Mouse (Mus musculus): ENCODE data around the gene Pprc1.
A peak's percentile ranks its signal among the peaks of the same experiment; 100 is the strongest.

The Pprc1 gene

GRCm38 (mm10) chr19:46044271-46044992 lies at the start of gene Pprc1:
Gene Pprc1 (plus strand): TSS chr19:46044886.
- DNase-seq (ENCODE audit: low spot score in 2 of 2) = no peak

GRCm38 (mm10) chr19:45997365-45997764 lies 47.3 kb upstream of the Pprc1 start:
- DNase-seq (ENCODE audit: low spot score in 2 of 2) = no peak

DNA sequence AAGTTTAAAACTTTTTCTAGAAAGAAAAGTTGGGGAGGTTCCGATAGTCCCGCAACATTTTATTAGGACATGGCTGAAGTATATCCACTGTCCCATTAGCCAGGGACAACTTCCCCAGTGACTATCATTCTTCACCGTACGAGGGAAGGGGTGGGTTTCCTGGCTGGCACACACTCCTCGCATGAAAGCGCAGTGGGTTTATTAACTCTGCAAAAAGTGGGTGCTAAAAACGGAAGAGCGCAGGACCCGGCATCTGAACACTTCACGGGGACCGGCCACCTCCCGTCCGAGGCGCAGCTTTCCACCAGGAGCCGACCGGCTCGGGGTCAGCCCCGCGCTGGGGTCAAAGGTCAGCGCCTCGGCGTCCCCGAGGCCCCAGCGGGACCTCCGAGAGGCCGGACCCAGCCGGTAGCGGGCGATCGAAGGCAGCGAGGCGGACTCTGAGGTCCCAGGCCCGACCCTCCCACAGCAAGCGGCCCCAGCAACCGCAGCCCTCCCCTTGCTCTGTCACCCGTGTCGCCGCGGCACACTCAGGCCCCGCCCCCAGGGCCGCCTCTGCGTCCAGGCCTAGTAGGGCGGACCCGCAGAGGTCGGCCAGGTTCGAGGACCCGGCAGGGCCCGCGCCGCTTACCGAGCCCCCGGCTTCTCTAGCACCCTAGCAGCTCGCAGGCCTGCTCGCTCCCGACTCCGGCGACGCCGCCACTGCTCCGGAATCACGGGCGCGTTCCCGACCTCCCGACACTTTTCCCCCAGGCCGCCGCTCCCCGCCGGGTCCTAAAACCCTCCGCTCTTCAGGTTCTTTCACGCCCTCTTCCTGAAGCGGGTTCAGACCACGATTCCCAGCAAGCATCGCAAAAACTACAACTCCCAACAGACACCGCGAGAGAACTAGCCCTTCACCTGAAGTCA lies 46.6 kb upstream of the Pprc1 start, which contains the start of gene Armh3:
Gene Armh3, minus strand, starts transcription at position 704 of the 909 bp plus-strand sequence.
- peak; percentile 81 to 93 for DNase-seq (ENCODE audit: low spot score in 2 of 2)

DNA sequence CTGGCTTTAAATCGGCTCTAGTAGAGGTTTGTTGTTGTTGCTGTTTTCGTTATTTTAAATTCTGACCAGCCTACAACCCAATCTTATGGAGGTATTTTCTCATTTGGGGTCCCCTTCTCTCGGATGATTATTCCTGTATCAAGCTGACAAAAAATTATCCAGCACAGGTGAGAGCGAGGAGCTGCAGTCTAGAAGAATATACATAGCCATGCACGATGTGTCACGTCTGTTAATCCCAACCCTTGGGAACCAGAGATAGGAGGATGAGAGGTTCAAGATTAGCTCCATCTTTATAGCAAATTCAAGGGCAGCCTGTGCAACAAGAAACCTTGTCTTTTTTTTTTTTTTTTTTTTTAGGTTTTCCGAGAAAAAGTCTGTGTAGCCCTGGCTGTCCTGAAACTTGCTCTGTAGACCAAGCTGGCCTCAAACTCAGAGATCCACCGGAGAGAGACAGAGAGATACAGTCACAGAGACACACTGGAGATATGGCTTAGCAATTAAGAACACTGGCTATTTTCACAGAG lies 45.9 kb upstream of the Pprc1 start:
- DNase-seq (ENCODE audit: low spot score in 2 of 2) = no peak

GRCm38 (mm10) chr19:45999378-45999777 lies 45.3 kb upstream of the Pprc1 start:
- DNase-seq (ENCODE audit: low spot score in 2 of 2) = no peak

- DNase-seq (ENCODE audit: low spot score in 2 of 2) = no peak
Measured at GRCm38 (mm10) chr19:46002279-46002678, 42.4 kb upstream of the Pprc1 start.

GRCm38 (mm10) chr19:46003371-46004226 lies 41.1 kb upstream of the Pprc1 start, which contains the start of gene Hps6:
Gene Hps6 (plus strand): TSS chr19:46003508.
- DNase-seq (ENCODE audit: low spot score in 2 of 2) = peak; percentile 26 to 62

- no peak for DNase-seq (ENCODE audit: low spot score in 2 of 2)
Measured at GRCm38 (mm10) chr19:46004814-46005466, 39.7 kb upstream of the Pprc1 start.

- no peak for DNase-seq (ENCODE audit: low spot score in 2 of 2)
Measured at GRCm38 (mm10) chr19:46005680-46006079, 39.0 kb upstream of the Pprc1 start.

DNA sequence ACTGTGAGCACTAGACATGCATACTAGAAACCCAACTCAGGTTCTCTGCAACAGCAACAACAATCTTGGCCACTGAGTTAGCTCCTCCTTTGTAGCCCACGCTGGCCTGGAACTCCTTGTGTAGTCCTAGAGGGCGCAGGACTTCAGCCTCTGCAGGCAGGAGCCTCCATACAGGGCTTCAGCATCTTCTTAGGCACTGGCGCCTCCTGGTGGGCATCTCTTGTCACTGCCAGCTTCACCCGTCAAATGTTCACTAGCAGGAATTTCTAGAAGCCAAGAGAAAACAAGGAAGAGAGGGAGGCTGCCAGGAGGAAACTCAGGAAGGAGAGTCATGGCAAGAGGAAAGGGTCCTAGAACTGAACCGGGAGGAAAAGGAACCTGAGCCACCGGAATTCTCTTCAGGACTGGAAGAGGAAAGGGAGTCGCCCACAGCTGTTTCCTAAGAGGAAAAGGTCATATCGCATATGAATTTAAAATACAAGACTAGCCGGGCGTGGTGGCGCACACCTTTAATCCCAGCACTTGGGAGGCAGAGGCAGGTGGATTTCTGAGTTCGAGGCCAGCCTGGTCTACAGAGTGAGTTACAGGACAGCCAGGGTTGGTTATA lies 30.0 kb upstream of the Pprc1 start:
- peak in 1 of 2 experiments; percentile 92 for DNase-seq (ENCODE audit: low spot score in 2 of 2)

GRCm38 (mm10) chr19:46016023-46016422 lies 28.7 kb upstream of the Pprc1 start:
- no peak for DNase-seq (ENCODE audit: low spot score in 2 of 2)

- no peak for DNase-seq (ENCODE audit: low spot score in 2 of 2)
Measured at GRCm38 (mm10) chr19:46024959-46025358, 19.7 kb upstream of the Pprc1 start.

- DNase-seq (ENCODE audit: low spot score in 2 of 2) = no peak
Measured at GRCm38 (mm10) chr19:46026567-46026966, 18.1 kb upstream of the Pprc1 start.

DNA sequence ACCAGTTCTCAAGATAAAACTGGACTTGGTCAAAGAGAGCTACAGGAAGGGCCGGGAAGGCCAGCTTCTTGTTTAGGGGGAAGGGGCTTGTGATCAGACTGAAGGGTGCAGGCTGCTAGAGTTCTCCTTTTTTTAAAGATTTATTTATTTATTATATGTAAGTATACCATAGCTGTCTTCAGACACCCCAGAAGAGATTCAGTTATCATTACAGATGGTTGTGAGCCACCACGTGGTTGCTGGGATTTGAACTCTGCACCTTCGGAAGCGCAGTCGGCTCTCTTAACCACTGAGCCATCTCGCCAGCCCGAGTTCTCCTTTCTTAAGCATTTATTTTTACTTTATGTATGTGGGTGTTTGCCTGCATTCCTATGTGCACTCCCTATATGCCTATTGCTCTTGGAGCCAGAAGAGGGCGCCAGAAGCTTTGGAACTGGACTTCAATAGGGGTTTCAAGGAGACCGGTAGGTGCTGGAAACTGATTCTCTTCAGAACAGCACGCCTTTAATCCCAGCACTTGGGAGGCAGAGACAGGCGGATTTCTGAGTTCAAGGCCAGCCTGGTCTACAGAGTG lies 15.9 kb upstream of the Pprc1 start:
- no peak for DNase-seq (ENCODE audit: low spot score in 2 of 2)

- no peak for DNase-seq (ENCODE audit: low spot score in 2 of 2)
Measured at GRCm38 (mm10) chr19:46029652-46030051, 15.0 kb upstream of the Pprc1 start.

DNA sequence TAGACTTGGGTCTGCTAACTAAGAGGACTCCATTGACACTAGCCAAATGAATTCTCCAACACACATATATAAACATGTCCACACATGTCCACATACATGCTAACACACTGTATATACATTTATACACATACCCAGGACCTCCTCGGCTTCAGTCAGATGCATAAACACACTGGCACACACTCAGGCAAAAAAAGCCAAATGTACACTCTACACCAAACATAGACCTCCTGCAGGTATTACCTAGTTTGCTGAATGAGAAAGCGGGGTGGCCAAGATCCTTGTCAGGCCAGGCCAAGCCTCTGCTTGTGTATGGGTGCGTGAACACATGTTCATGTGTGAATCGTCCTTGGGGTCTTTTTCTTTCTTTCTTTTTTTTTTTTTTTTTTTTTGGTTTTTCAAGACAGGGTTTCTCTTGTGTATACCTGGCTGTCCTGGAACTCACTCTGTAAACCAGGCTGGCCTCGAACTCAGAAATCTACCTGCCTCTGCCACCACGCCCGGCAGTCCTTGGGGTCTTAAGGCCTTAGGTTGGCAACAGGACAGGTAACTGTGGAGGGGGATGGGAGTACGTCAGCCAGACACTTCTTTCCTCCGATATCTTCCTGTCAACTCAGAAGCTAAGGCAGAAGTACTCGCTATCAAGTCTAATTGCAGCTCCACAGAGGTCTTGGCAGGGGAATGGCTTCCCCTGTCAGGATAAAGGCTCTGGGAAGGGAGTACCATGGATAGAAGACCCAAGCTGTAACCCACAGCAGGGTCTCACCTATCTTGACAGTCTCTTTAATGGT lies 14.3 kb upstream of the Pprc1 start:
- no peak for DNase-seq (ENCODE audit: low spot score in 2 of 2)

GRCm38 (mm10) chr19:46031689-46032432 lies 12.8 kb upstream of the Pprc1 start:
- DNase-seq (ENCODE audit: low spot score in 2 of 2) = no peak

- DNase-seq (ENCODE audit: low spot score in 2 of 2) = no peak
Measured at GRCm38 (mm10) chr19:46032731-46033510, 11.8 kb upstream of the Pprc1 start.

Measured in left cerebral cortex, adult 9 months (tissue).